Mouse (Mus musculus) small intestine, adult 2 months (tissue): Measurements from ENCODE around the gene Gm17428. TPM values are rescaled to one million over a fixed set of nuclear protein-coding genes. Genes with fewer than 3 reads are reported as not detected.
"Not testable (repeated sequence)": the region's sequence is repeated elsewhere in the genome, so short reads cannot be mapped to it uniquely, and the experiment has no call there.

Source experiments
- H3K27ac ChIP-seq: fragments of 200-500 bp; 2 replicates; pipeline ENCODE4 v1.5.1; 2012; ENCODE audit warnings: low read depth, low read length, control low read depth, inconsistent platforms; ENCODE audit not compliant: insufficient read depth
- H3K27me3 ChIP-seq: fragments of 200-500 bp; 2 replicates; pipeline ENCODE4 v1.6.1; 2012; ENCODE audit warnings: mild to moderate bottlenecking, moderate library complexity, low read length, inconsistent platforms; ENCODE audit not compliant: control insufficient read depth, insufficient read depth
- H3K36me3 ChIP-seq: fragments of 200-500 bp; 2 replicates; pipeline ENCODE4 v1.6.1; 2012; ENCODE audit warnings: mild to moderate bottlenecking, low read length, control low read depth, inconsistent platforms; ENCODE audit not compliant: control insufficient read depth, insufficient read depth
- H3K4me1 ChIP-seq: fragments of 200-500 bp; 2 replicates; pipeline ENCODE4 v1.6.1; 2012; ENCODE audit warnings: low read length, inconsistent platforms, mixed read lengths; ENCODE audit not compliant: control insufficient read depth, insufficient read depth, insufficient read length
- H3K4me3 ChIP-seq: fragments of 200-500 bp; 2 replicates; pipeline ENCODE4 v1.5.1; 2012; ENCODE audit warnings: low read depth, mild to moderate bottlenecking, control low read depth, inconsistent platforms, low read length, moderate library complexity
- CTCF ChIP-seq: fragments of 200-500 bp; IDR thresholded peaks from 2 replicates; pipeline ENCODE4 v1.5.1; 2012; ENCODE audit warnings: low read depth, mild to moderate bottlenecking, control low read depth, inconsistent platforms, low read length, moderate library complexity, mixed read lengths; ENCODE audit not compliant: insufficient replicate concordance, insufficient read length; ENCODE audit errors: extremely low read depth
- POLR2A ChIP-seq: fragments of 200-500 bp; IDR thresholded peaks from 2 replicates; pipeline ENCODE4 v1.6.1; 2012; ENCODE audit warnings: low read depth, mild to moderate bottlenecking, control low read depth, inconsistent platforms, low read length, moderate library complexity
- WGBS: fragments of 180-500 bp; shearing (Covaris S2); methylation state at CpG from one replicate; pipeline ENCODE4 v1.1.7; 2018; 5-methylcytosine and 5-hydroxymethylcytosine counted together
- polyA plus RNA-seq: library from polyadenylated mRNA; depleted of rRNA; stranded (reverse); fragments of >200 nt; gene quantifications from 2 replicates; pipeline ENCODE4 v1.2.3, GENCODE M21; 2012

Gm17428 gene
- polyA plus RNA-seq, 1 experiment: not detected

DNA sequence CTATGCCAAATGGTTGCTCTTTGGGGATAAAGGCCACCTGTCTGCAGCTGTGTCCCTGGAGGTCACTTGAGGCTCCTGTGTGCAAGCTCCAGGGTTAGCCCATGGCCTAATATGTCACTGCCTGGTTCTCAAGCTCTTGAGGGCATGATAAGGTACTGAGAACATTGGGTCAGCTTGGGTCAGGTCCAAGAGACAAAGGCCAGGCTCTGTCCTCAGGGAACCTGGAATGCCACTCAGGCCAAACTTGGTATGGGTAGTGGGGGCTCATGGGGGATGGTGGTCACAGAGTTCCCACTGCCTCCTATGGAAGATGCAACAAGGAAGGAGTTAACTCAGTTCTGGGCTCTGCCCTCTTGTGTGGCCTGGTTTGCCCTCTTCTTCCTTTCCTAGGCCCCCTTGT is 8.4 kb upstream of the Gm17428 start:
- H3K4me3 ChIP-seq: no peak overlapping the region
- H3K27me3 ChIP-seq: no peaks in the 10 kb centered on the region
- H3K36me3 ChIP-seq: no peaks in the 10 kb centered on the region
- TF ChIP-seq CTCF (no peak), POLR2A (no peak)
- H3K4me1 ChIP-seq: no peaks in the 10 kb centered on the region
- no peak overlapping the region for H3K27ac ChIP-seq

DNA sequence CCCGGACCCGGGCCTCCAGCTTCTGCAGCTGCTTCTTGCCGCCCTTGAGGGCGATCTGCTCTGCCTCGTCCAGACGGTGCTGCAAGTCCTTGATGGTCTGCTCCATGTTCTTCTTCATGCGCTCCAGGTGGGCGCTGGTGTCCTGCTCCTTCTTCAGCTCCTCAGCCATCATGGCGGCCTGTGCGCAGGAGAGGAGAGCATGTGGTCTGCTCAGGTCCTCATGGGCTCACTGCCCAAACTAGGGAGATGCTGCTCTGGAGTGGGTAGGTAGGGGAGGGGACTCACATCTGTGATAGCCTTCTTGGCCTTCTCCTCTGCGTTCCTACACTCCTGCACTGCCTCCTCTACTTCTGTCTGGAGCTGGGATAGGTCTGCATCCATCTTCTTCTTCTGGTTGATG is 3.9 kb upstream of the Gm17428 start:
- H3K4me1 ChIP-seq: not testable (repeated sequence)
- WGBS: 85% methylated on average over 11 of the region's 11 CpGs

DNA sequence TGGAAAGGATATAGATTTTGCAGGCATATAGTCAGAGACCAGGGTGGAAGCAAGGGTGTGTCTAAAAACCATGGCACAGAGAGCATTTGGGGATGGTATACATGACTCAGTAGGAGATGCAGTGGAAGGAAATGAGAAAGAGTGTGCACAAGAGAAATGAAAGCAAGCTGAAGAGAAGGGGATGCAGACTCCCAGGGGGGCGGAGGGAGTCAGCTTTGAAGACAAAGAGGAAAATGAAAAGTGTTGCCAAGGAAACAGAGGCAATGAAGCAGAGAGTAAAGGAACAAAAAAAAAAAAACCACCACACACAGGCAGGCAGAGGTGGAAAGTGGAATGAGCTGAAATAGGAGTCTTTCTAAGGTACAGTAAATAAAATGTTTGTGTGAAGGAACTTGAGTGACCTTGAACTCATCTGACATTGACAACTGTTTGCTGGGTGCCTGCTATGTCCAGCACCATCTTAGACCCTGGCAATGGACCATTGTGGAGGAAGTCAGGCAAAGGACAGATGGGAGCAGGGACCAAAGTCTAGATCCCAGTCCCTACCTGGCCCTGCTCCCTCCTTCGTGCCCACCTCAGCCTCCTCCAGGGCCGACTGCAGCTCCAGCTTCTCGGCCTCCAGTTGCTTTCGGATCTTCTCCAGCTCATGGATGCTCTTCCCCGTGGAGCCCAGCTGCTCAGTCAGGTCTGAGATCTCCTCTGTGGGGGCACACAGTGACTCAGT is 2.5 kb upstream of the Gm17428 start:
- H3K4me1 ChIP-seq: no peaks in the 10 kb centered on the region
- no peaks in the 10 kb centered on the region for H3K36me3 ChIP-seq
- H3K27ac ChIP-seq: no peak overlapping the region
- WGBS: 80% methylated on average over 6 of the region's 6 CpGs
- no peak overlapping the region for H3K4me3 ChIP-seq
- no peaks in the 10 kb centered on the region for H3K27me3 ChIP-seq
- no peak for TF ChIP-seq POLR2A
- TF ChIP-seq CTCF: no peak

More for the DNA sequence above, 3.9 kb upstream of the Gm17428 start:
- not testable (repeated sequence) for H3K27ac ChIP-seq, H3K4me3 ChIP-seq, H3K27me3 ChIP-seq, H3K36me3 ChIP-seq

DNA sequence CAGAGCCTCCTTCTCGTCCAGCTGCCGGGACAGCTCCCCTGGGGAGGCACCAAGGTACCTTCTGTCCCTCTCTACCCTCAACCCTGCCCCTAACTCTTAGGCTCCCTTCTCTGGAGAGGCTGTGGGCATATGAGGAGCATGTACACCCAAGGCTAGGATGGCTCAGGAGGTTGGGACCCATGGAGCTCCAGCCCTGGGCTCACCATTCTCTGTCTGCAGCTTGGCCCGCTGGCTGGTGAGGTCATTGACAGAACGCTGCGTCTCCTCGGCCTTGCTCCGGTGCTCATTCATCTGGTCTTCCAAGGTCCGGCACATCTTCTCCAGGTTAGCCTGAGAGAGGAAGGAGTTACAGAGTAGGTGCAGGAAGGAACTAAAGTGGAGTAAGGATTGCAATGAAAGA is 1.9 kb downstream of the Gm17428 start:
- Histone ChIP-seq H3K4me1 (no peaks in the 10 kb centered on the region), H3K36me3 (no peaks in the 10 kb centered on the region), H3K4me3 (no peak overlapping the region), H3K27me3 (no peaks in the 10 kb centered on the region), H3K27ac (no peak overlapping the region)
- no peak for TF ChIP-seq CTCF
- no peak for TF ChIP-seq POLR2A
- 89% methylated on average over 8 of the region's 8 CpGs for WGBS

DNA sequence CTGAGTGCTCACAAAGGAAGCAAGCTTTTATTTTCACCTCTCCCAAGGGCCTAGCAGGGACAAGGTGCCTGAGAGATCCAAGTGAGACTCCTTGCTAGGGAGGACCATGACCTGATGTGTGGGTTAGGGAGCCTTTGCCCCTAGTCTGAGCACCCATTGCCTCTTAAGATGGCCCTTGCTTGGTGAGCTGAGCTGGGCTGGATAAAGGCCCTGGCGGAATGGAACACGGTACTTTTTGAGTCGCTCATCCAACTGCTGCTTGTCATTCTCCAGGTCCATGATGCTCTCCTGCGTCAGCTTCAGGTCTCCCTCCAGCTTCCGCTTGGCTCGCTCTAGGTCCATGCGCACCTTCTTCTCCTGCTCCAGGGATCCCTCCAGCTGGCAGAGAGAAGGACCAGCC is 5.2 kb downstream of the Gm17428 start:
- Histone ChIP-seq H3K36me3 (no peaks in the 10 kb centered on the region), H3K27ac (no peak overlapping the region), H3K27me3 (no peaks in the 10 kb centered on the region), H3K4me3 (no peak overlapping the region), H3K4me1 (no peaks in the 10 kb centered on the region)
- TF ChIP-seq CTCF: no peak
- no peak for TF ChIP-seq POLR2A
- WGBS: 94% methylated on average over 7 of the region's 7 CpGs

DNA sequence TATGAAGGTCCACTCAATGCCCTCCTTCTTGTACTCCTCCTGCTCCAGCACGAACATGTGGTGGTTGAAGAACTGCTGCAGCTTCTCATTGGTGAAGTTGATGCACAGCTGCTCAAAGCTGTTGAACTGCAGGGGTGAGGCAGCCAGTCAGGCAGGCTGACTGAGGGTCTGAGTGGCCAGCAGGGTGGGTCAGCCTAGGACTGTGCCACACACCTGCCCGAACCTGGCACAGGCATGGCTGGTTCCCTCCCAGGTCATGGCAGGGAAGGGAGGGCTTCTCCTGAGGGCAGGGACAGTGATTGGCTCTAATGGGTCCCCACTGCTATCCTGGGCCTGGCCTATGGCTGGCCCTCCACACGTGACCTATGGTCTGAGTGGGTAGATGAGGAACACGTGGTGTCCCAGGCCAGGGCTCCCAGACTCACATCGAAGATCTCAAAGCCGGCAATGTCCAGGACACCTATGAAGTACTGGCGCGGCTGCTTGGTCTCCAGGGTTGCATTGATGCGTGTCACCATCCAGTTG is 11.7 kb downstream of the Gm17428 start:
- WGBS: 81% methylated on average over 9 of the region's 9 CpGs
- H3K4me3 ChIP-seq, H3K27me3 ChIP-seq, H3K36me3 ChIP-seq, H3K4me1 ChIP-seq, H3K27ac ChIP-seq: not testable (repeated sequence)

DNA sequence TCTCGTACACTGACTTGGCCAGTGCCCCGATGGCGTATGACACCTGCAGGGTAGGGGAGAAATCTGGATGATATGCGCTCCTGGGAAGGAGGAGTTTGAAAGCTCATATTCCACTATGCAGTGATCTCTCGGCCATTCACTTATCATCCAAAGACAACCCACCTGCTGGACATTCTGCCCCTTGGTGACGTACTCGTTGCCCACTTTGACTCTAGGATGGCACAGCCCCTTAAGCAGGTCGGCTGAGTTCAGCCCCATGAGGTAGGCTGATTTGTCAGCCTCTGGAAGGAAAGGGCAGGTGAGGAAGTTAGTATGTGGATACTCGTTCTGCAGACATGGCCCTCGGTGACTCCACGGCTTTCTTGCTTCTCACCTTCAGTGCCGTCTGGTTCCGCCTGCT is 12.1 kb downstream of the Gm17428 start:
- H3K36me3 ChIP-seq: no peaks in the 10 kb centered on the region
- H3K4me1 ChIP-seq: no peaks in the 10 kb centered on the region
- H3K27me3 ChIP-seq: no peaks in the 10 kb centered on the region
- TF ChIP-seq CTCF (no peak), POLR2A (no peak)
- H3K4me3 ChIP-seq: no peak overlapping the region
- WGBS: 85% methylated on average over 13 of the region's 13 CpGs
- no peak overlapping the region for H3K27ac ChIP-seq

DNA sequence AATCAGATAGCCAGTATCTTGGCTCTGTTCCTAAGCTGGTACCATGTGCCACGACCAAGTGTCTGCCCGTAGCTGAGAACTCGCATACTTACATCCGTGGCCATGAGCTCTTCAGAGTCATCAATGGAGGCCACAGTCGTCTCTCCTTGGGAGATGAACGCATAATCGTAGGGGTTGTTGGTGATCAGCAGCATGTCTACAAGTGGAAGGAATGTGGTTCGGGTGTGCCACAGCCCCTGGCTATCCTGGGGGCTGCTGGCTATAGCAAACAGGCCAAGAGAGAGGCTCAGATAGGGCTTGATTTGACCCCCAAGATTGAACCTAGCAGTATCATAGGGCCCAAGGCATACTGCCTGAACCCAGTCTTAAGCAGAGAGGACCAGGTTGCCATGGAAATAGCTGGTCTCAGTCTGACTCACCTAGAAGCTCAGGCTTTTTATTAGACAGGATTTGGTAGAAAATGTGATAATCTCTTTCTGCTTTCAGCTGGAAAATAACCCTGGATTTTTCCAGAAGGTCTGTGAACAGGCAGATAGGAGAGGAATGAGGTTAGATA is 13.2 kb downstream of the Gm17428 start:
- H3K27me3 ChIP-seq: no peaks in the 10 kb centered on the region
- 74% methylated on average over 8 of the region's 8 CpGs for WGBS
- H3K4me1 ChIP-seq: no peaks in the 10 kb centered on the region
- no peak overlapping the region for H3K27ac ChIP-seq
- no peaks in the 10 kb centered on the region for H3K36me3 ChIP-seq
- no peak for TF ChIP-seq CTCF
- no peak for TF ChIP-seq POLR2A
- H3K4me3 ChIP-seq: no peak overlapping the region
